Mouse (Mus musculus): ENCODE results near the gene Efcab5. TPM values are rescaled to one million over a fixed set of nuclear protein-coding genes. Genes with fewer than 3 reads are reported as not detected.

The Efcab5 gene
- polyA plus RNA-seq (2014; fragmentation: Nextera tagmentation; extraction: Ambion mirVana): 0.05 and 0.20 TPM in 2 replicates

GRCm38 (mm10) chr11:77188868-77189267, at the start of gene Efcab5:
Gene Efcab5 (minus strand): TSS chr11:77188968.
- no peak for DNase-seq (ENCODE audit: low spot score)
- no peak within 1 kb of the TSS for H3K4me2 ChIP-seq (replicated peaks; ENCODE audit: low read depth, low read length)
- no peak within 1 kb of the TSS for H3K4me3 ChIP-seq (ENCODE audit: low read depth, low read length)
- no peak within 1 kb of the TSS for H3K9ac ChIP-seq (ENCODE audit: low read depth, low read length)
- H3K36me3 ChIP-seq (ENCODE audit: control insufficient read depth, insufficient read depth, low read length): no peaks in the 10 kb centered on the region
- no peaks in the 10 kb centered on the region for H3K27me3 ChIP-seq (ENCODE audit: control insufficient read depth, insufficient read depth, low read length)
- H3K4me1 ChIP-seq (replicated peaks; ENCODE audit: control insufficient read depth, insufficient read depth, low read length): no peaks in the 10 kb centered on the region
- H3K9me3 ChIP-seq (ENCODE audit: control insufficient read depth, low read length): no peaks in the 10 kb centered on the region
- H3K27ac ChIP-seq (ENCODE audit: low read depth, low read length): no peak within 1 kb of the TSS
- WGBS: 80% methylated on average over 6 of the region's 6 CpGs
- ATAC-seq (ENCODE audit: low FRiP score): no peak

GRCm38 (mm10) chr11:77235267-77235666, 46.5 kb upstream of the Efcab5 start:
- Histone ChIP-seq H3K27ac (ENCODE audit: low read depth, low read length) (no peak overlapping the region), H3K27me3 (ENCODE audit: control insufficient read depth, insufficient read depth, low read length) (no peaks in the 10 kb centered on the region), H3K9me3 (ENCODE audit: control insufficient read depth, low read length) (no peaks in the 10 kb centered on the region), H3K9ac (ENCODE audit: low read depth, low read length) (no peak overlapping the region), H3K4me3 (ENCODE audit: low read depth, low read length) (no peak overlapping the region), H3K4me2 (replicated peaks; ENCODE audit: low read depth, low read length) (no peak overlapping the region), H3K4me1 (replicated peaks; ENCODE audit: control insufficient read depth, insufficient read depth, low read length) (no peaks in the 10 kb centered on the region), H3K36me3 (ENCODE audit: control insufficient read depth, insufficient read depth, low read length) (no peaks in the 10 kb centered on the region)
- 92% methylated on average over 1 of the region's 1 CpGs for WGBS
- ATAC-seq (ENCODE audit: low FRiP score) (no peak), DNase-seq (ENCODE audit: low spot score) (no peak)

- WGBS: 93% methylated on average over 2 of the region's 2 CpGs
- Histone ChIP-seq H3K36me3 (ENCODE audit: control insufficient read depth, insufficient read depth, low read length) (no peaks in the 10 kb centered on the region), H3K27me3 (ENCODE audit: control insufficient read depth, insufficient read depth, low read length) (no peaks in the 10 kb centered on the region), H3K4me2 (replicated peaks; ENCODE audit: low read depth, low read length) (no peak overlapping the region), H3K27ac (ENCODE audit: low read depth, low read length) (no peak overlapping the region), H3K9me3 (ENCODE audit: control insufficient read depth, low read length) (no peaks in the 10 kb centered on the region), H3K9ac (ENCODE audit: low read depth, low read length) (no peak overlapping the region), H3K4me1 (replicated peaks; ENCODE audit: control insufficient read depth, insufficient read depth, low read length) (no peaks in the 10 kb centered on the region), H3K4me3 (ENCODE audit: low read depth, low read length) (no peak overlapping the region)
- DNase-seq (ENCODE audit: low spot score) (no peak), ATAC-seq (ENCODE audit: low FRiP score) (no peak)
Observed at GRCm38 (mm10) chr11:77231514-77231913, 42.7 kb upstream of the Efcab5 start.

GRCm38 (mm10) chr11:77230765-77231164, 42.0 kb upstream of the Efcab5 start:
- Histone ChIP-seq H3K4me1 (replicated peaks; ENCODE audit: control insufficient read depth, insufficient read depth, low read length) (no peaks in the 10 kb centered on the region), H3K9me3 (ENCODE audit: control insufficient read depth, low read length) (no peaks in the 10 kb centered on the region), H3K4me3 (ENCODE audit: low read depth, low read length) (no peak overlapping the region), H3K4me2 (replicated peaks; ENCODE audit: low read depth, low read length) (no peak overlapping the region), H3K9ac (ENCODE audit: low read depth, low read length) (no peak overlapping the region), H3K36me3 (ENCODE audit: control insufficient read depth, insufficient read depth, low read length) (no peaks in the 10 kb centered on the region), H3K27me3 (ENCODE audit: control insufficient read depth, insufficient read depth, low read length) (no peaks in the 10 kb centered on the region), H3K27ac (ENCODE audit: low read depth, low read length) (no peak overlapping the region)
- 87% methylated on average over 2 of the region's 2 CpGs for WGBS
- DNase-seq (ENCODE audit: low spot score) (no peak), ATAC-seq (ENCODE audit: low FRiP score) (no peak)

- Histone ChIP-seq H3K9ac (ENCODE audit: low read depth, low read length) (peak overlapping the region; percentile 93), H3K27me3 (ENCODE audit: control insufficient read depth, insufficient read depth, low read length) (no peaks in the 10 kb centered on the region), H3K9me3 (ENCODE audit: control insufficient read depth, low read length) (no peaks in the 10 kb centered on the region), H3K36me3 (ENCODE audit: control insufficient read depth, insufficient read depth, low read length) (no peaks in the 10 kb centered on the region), H3K4me3 (ENCODE audit: low read depth, low read length) (peak overlapping the region; percentile 88), H3K27ac (ENCODE audit: low read depth, low read length) (peak overlapping the region; percentile 98), H3K4me1 (replicated peaks; ENCODE audit: control insufficient read depth, insufficient read depth, low read length) (0 out of 2 replicates have a peak, but pooled peaks cover 2% of the 10 kb centered on the region), H3K4me2 (replicated peaks; ENCODE audit: low read depth, low read length) (peak overlapping the region; percentile 80)
- no peak for DNase-seq (ENCODE audit: low spot score)
- peak; percentile 60 for ATAC-seq (ENCODE audit: low FRiP score)
- WGBS: 1% methylated on average over 11 of the region's 11 CpGs
Observed at GRCm38 (mm10) chr11:77216761-77217130, 28.0 kb upstream of the Efcab5 start.

GRCm38 (mm10) chr11:77215951-77216760, 27.4 kb upstream of the Efcab5 start, which contains the start of gene Ssh2:
Gene Ssh2 (plus strand): TSS chr11:77216287.
- WGBS: under 1% methylated on average over 65 of the region's 82 CpGs
- Histone ChIP-seq H3K36me3 (ENCODE audit: control insufficient read depth, insufficient read depth, low read length) (no peaks in the 10 kb centered on the region), H3K27me3 (ENCODE audit: control insufficient read depth, insufficient read depth, low read length) (no peaks in the 10 kb centered on the region), H3K4me1 (replicated peaks; ENCODE audit: control insufficient read depth, insufficient read depth, low read length) (0 out of 2 replicates have a peak, but pooled peaks cover 2% of the 10 kb centered on the region), H3K4me3 (ENCODE audit: low read depth, low read length) (peak within 1 kb of the TSS; percentile 88), H3K9ac (ENCODE audit: low read depth, low read length) (peak within 1 kb of the TSS; percentile 93), H3K27ac (ENCODE audit: low read depth, low read length) (peak within 1 kb of the TSS; percentile 98), H3K9me3 (ENCODE audit: control insufficient read depth, low read length) (no peaks in the 10 kb centered on the region), H3K4me2 (replicated peaks; ENCODE audit: low read depth, low read length) (peak within 1 kb of the TSS; percentile 80)
- ATAC-seq (ENCODE audit: low FRiP score): peak; percentile 90
- DNase-seq (ENCODE audit: low spot score): peak; percentile 96

GRCm38 (mm10) chr11:77215483-77215882, 26.7 kb upstream of the Efcab5 start:
- no peaks in the 10 kb centered on the region for H3K27me3 ChIP-seq (ENCODE audit: control insufficient read depth, insufficient read depth, low read length)
- no peak for DNase-seq (ENCODE audit: low spot score)
- WGBS: under 1% methylated on average over 11 of the region's 11 CpGs

GRCm38 (mm10) chr11:77214755-77215154, 26.0 kb upstream of the Efcab5 start:
- Histone ChIP-seq H3K9ac (ENCODE audit: low read depth, low read length) (no peak overlapping the region), H3K36me3 (ENCODE audit: control insufficient read depth, insufficient read depth, low read length) (no peaks in the 10 kb centered on the region), H3K4me1 (replicated peaks; ENCODE audit: control insufficient read depth, insufficient read depth, low read length) (0 out of 2 replicates have a peak, but pooled peaks cover 2% of the 10 kb centered on the region), H3K9me3 (ENCODE audit: control insufficient read depth, low read length) (no peaks in the 10 kb centered on the region), H3K27ac (ENCODE audit: low read depth, low read length) (no peak overlapping the region), H3K27me3 (ENCODE audit: control insufficient read depth, insufficient read depth, low read length) (no peaks in the 10 kb centered on the region), H3K4me2 (replicated peaks; ENCODE audit: low read depth, low read length) (no peak overlapping the region), H3K4me3 (ENCODE audit: low read depth, low read length) (no peak overlapping the region)
- 7% methylated on average over 1 of the region's 1 CpGs for WGBS
- ATAC-seq (ENCODE audit: low FRiP score): peak; percentile 60; the same call in 1 of the 2 replicates
- peak; percentile 78 for DNase-seq (ENCODE audit: low spot score)

More at GRCm38 (mm10) chr11:77215483-77215882, 26.7 kb upstream of the Efcab5 start:
- Histone ChIP-seq H3K9ac (ENCODE audit: low read depth, low read length) (peak overlapping the region; percentile 93), H3K4me3 (ENCODE audit: low read depth, low read length) (peak overlapping the region; percentile 88), H3K36me3 (ENCODE audit: control insufficient read depth, insufficient read depth, low read length) (no peaks in the 10 kb centered on the region), H3K9me3 (ENCODE audit: control insufficient read depth, low read length) (no peaks in the 10 kb centered on the region), H3K4me2 (replicated peaks; ENCODE audit: low read depth, low read length) (peak overlapping the region; percentile 80), H3K27ac (ENCODE audit: low read depth, low read length) (peak overlapping the region; percentile 98), H3K4me1 (replicated peaks; ENCODE audit: control insufficient read depth, insufficient read depth, low read length) (0 out of 2 replicates have a peak, but pooled peaks cover 2% of the 10 kb centered on the region)
- peak; percentile 44; the same call in 1 of the 2 replicates for ATAC-seq (ENCODE audit: low FRiP score)

Measured in hindbrain, embryonic 11.5 days (tissue).